Mouse (Mus musculus) mesoderm, embryonic 11.5 days (tissue): ENCODE measurements at regions not wholly inside any gene's neighbourhood (a gene's known extent, or its start where the extent isn't known, plus 50 kb on each side); places are given as distances from the start of the nearest gene placed in this dataset.
A peak's percentile ranks its signal among the peaks of the same experiment; 100 is the strongest.

ENCODE experiments used
- DNase-seq: peaks from one replicate; pipeline ENCODE4 v3.0.0-alpha.2; 2012; ENCODE audit warnings: low read depth, low spot score

DNA sequence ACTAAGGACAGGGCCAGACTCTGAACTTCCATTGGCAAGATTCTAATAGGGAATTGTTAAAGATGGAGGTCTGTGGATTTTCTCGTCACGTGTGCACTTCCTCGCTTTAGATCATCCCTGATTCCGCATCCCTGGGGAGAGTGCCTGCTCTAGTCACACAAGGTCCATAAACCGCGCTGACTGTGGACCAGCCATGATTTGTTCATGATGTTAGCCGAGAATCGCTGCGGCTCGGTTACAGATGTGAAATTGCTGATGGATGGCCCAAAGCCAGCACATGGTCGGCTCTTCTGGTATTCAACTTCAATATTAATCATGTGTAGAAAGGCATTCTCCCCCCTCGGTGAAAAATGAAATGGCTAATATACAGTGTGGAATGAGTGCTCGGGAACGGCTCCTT, 387.6 kb upstream of the Nfe2l3 start:
- DNase-seq: peak; percentile 65

- no peak for DNase-seq
Measured at GRCm38 (mm10) chr6:51052451-51052921, 380.0 kb upstream of the Nfe2l3 start.

GRCm38 (mm10) chr6:51057229-51057628, 375.2 kb upstream of the Nfe2l3 start:
- DNase-seq: no peak

- no peak for DNase-seq
Measured at GRCm38 (mm10) chr6:51059923-51060847, 372.3 kb upstream of the Nfe2l3 start.

DNA sequence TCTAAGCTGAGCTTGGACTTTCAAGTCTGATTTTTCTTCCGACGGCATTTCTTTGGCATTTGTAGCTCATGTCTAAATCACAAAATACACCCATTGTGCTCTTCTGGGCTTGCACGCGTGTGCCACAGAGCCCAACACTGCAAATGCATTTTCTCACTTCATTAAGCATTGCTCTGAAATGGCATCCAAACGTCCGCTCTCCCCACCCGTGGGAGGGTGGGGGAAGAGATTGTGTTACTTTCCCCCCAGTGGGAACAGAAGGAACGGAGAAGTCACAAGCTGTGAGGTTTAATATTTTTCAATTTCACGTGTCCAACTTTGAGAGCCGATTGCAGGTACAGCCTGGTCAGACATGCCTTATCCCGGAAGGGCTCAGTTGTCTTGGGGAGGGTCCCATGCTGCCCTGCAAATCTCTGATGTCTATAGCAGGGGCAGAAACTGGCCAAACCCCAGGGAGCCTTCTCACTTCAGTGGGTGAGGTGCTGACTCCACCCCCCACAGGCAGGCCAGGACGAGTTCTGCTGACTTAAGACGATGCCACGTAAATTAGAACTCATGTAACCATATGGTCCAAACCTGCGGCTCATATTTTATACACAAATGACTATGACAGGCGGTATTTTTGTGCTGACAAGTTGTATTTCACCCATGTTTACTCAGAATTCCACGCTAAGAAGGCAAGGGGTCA, 371.5 kb upstream of the Nfe2l3 start:
- no peak for DNase-seq

DNA sequence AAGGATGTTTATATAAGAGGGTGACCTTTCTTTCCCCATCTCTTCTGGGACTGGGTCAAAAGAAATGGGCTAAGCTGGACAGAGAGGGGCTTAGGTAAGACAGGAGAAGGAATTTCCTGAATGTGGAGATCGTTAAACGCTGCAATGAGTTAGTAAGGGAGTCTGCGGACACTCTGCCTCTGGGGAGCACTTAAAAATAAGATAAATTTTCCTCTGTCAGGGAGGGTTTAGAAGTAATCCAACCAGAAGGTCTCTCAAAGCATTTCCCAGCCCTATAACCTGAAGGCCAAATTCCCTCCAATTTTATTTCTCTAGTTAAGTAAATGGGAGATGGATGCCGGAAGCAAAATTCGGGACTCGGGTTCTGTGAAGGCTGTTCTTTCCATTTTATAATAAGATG, 367.3 kb upstream of the Nfe2l3 start:
- DNase-seq: peak; percentile 75

GRCm38 (mm10) chr6:51067332-51067731, 365.1 kb upstream of the Nfe2l3 start:
- no peak for DNase-seq

GRCm38 (mm10) chr6:51069945-51070344, 362.5 kb upstream of the Nfe2l3 start:
- no peak for DNase-seq

GRCm38 (mm10) chr6:51071243-51071642, 361.2 kb upstream of the Nfe2l3 start:
- DNase-seq: no peak

GRCm38 (mm10) chr6:51075026-51075425, 357.4 kb upstream of the Nfe2l3 start:
- DNase-seq: no peak

DNA sequence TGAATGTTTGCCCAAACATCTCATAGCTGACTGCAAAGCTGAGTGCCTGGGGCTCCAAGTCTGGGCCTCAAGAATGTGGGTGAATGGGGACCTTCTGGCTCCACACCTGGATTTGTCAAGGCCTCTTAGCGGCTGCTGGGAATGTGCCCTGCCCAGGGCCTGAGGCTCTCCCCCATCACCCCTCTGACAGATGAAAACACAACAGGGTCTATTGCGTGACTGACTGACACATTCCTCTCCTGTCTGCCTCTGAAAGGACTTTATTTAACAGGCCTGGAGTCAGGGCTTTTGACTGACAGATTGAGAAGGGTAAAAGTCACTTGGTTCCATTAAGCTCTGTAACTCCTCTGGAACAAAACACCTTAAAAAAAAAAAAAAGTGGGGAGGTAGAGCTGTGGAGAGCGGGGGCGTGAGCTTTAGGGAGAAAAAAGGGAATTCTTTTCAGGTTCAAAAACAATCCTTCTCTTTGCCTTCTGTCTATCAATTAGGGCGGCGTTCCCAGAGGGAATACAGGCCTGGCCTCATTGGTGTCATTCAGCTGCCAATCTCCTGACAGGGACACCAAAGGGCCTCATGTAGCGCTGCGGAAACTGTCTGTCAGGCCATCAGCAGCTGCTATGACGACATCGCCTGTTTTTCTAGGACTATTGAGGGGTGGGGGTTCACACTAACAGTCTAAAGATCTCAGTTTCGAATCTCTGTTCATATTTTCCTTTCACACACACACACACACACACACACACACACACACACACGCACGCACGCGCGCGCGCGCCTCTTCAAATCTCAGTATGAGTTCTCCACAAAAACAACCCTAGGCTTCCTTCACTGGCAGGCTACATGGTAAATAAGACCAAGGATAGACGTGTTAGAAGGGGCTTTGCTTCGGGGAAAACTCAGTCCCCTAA, 355.4 kb upstream of the Nfe2l3 start:
- DNase-seq: peak; percentile 61

- DNase-seq: no peak
Measured at GRCm38 (mm10) chr6:51077769-51078096, 354.7 kb upstream of the Nfe2l3 start.

GRCm38 (mm10) chr6:51078353-51078966, 354.0 kb upstream of the Nfe2l3 start:
- DNase-seq: no peak

- no peak for DNase-seq
Measured at GRCm38 (mm10) chr6:51078967-51079355, 353.5 kb upstream of the Nfe2l3 start.

DNA sequence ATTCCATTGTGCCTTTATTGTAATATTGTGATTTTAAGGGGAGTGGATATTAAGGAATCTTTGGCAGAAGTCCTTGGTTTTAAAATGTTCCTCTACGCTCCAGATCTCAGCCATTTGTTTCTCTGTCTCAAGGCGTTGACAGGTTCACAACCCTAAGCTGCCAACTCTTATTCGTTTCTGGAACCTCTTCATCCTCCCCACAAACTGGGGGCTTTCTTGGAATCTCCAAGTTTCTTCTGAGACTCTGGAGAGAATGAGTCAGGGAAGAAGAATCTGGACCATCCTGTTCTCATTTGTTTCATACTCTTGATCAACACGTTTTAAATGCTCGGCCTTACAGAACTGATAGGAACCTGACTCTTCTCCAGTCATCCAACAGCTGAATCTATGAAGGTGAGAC, 351.4 kb upstream of the Nfe2l3 start:
- DNase-seq: no peak

DNA sequence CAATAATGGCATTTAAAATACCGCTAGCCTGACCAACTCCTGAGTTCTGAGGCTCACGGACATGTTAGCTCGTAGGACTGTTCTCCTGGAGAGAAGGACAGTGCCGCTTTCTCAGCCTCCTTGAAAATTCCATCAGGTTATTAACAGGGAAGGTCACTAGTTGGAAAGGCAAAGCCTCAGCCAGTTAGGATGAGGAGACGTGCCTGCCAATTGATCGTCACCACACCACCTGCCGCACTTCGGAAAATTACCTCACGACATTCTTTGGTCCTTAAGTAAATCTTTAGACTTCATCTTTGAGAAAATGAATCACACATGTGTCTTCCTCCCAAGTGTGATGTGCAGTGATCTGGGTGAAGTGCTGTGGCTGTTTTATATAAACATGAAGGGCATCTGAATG, 347.8 kb upstream of the Nfe2l3 start:
- no peak for DNase-seq

DNA sequence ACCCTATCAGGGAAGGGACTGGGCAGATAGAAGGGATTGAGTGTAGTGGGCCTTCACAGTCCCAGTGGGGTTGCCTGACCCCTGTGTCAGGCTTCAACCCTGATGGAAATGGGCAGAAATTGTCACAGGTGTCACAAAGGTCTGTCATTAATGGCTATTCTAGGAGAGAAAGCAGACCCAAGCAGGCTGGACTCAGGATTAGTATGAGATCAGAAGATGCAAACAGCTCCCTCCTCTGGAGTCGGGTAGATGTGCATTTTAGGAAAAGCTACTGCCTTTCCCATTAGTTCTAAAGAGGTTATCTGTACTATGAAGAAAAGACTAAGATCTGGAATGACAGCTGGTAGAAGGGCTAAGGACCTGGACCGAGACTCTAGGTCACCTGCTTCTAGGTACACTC, 346.9 kb upstream of the Nfe2l3 start:
- no peak for DNase-seq

DNA sequence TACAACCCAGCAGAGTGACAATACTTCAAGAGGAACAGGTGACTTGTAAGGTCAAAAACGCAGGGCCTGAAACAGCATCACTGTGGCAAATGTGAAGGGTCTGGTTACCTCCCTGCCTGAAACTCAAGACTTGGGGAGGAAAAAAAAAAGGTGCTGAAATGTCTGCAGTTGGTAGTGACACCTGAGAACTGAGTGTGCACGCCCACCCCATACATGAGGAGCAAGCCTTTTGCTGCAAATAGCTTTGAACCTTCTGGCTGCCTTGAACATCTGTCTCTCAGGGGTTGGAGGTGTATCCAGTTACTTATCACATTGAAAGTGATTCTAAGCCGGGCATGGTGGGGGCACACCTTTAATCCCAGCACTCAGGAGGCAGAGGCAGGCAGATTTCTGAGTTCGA, 346.1 kb upstream of the Nfe2l3 start:
- DNase-seq: no peak

DNA sequence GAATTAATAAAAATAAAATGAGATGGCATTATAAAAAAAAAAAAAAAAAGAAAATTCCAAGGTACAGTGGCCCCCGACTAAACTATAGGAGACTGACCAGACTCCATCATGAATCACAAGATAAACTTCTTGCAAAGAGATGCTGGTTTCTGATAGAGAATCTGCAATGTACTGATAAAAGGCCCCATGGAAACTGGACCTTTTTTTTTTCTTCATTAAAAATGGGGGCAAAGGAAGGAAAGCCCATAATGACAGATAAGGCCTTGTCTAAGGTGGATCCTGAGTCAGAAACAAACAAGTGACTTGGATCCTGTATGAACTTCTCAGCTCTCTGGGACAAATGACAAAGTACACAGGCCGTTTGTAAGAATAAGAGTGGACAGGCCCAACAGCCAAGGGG, 344.7 kb upstream of the Nfe2l3 start:
- DNase-seq: no peak

DNA sequence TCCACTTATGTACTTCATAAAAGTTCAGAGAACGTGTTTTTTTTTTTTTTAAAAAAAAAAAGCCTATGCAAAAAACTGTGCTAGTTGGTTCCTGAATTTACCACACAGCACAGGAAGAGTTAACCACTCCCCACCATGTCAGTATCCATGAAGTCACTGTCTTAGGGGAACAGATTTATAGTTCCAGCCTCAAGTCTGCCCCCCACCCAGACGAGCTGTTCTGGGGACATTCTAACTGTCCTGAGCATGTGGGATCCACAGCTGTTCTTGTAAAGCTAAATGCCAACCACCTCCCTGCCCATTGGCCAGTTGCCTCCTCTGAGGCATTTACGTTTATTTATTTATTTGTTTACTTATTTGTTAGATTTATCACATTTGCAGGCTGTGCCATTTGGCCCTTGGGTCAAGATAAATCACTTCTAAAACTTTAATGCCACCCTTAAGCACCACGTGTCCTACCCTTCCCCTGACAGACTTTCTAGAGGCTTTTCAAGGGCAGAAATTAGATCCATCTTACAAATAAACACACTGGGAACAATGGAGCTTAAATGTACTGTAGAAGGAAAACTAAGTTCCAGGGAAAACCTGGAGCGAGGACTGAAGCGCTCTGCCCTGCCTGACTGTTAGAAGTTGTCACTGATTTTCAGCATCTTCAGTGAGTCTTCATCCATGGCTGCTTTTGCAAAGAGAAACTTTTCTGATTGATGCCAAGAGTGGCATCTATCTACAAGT, 343.7 kb upstream of the Nfe2l3 start:
- peak; percentile 45 for DNase-seq

GRCm38 (mm10) chr6:51093196-51093595, 339.3 kb upstream of the Nfe2l3 start:
- no peak for DNase-seq
